Mouse (Mus musculus) limb, embryonic 13.5 days (tissue): ENCODE measurements at regions not wholly inside any gene's neighbourhood (a gene's known extent, or its start where the extent isn't known, plus 50 kb on each side); places are given as distances from the start of the nearest gene placed in this dataset.
"Not testable (repeated sequence)": the region's sequence is repeated elsewhere in the genome, so short reads cannot be mapped to it uniquely, and the experiment has no call there.

Experiments
- ATAC-seq: fragments of 200-750 bp; cut with Nextera tagmentation; 2 replicates; pipeline ENCODE4 v1.8.0; 2017; ENCODE audit warnings: low read depth, moderate number of reproducible peaks, moderate TSS enrichment; ENCODE audit not compliant: low FRiP score
- H3K27ac ChIP-seq: fragments of 300-500 bp; sonication (generic); 2 replicates; pipeline ENCODE4 v1.5.1; 2015; ENCODE audit warnings: inconsistent platforms, mild to moderate bottlenecking, moderate library complexity
- H3K27me3 ChIP-seq: fragments of 300-500 bp; sonication (generic); 2 replicates; pipeline ENCODE4 v1.6.1; 2015; ENCODE audit warnings: mild to moderate bottlenecking, inconsistent platforms
- H3K36me3 ChIP-seq: fragments of 300-500 bp; sonication (generic); 2 replicates; pipeline ENCODE4 v1.6.1; 2015; ENCODE audit warnings: inconsistent platforms, mild to moderate bottlenecking, moderate library complexity
- H3K4me1 ChIP-seq: fragments of 300-500 bp; sonication (generic); 2 replicates; pipeline ENCODE4 v1.6.1; 2015; ENCODE audit warnings: inconsistent platforms
- H3K4me2 ChIP-seq: fragments of 300-500 bp; sonication (generic); replicated peaks from 2 replicates; pipeline ENCODE4 v1.6.1; 2015; ENCODE audit warnings: inconsistent platforms, mild to moderate bottlenecking, moderate library complexity
- H3K4me3 ChIP-seq: fragments of 300-500 bp; sonication (generic); 2 replicates; pipeline ENCODE4 v1.5.1; 2015; ENCODE audit warnings: moderate library complexity, mild to moderate bottlenecking, inconsistent platforms
- H3K9ac ChIP-seq: fragments of 300-500 bp; sonication (generic); 2 replicates; pipeline ENCODE4 v1.6.1; 2015; ENCODE audit warnings: mild to moderate bottlenecking, inconsistent platforms
- H3K9me3 ChIP-seq: fragments of 300-500 bp; sonication (generic); 2 replicates; pipeline ENCODE4 v1.6.1; 2016; ENCODE audit warnings: inconsistent platforms
- WGBS: fragments of 180-500 bp; shearing (Covaris S2); methylation state at CpG from one replicate; pipeline ENCODE4 v1.1.7; 2015; 5-methylcytosine and 5-hydroxymethylcytosine counted together

- not testable (repeated sequence) for H3K4me1 ChIP-seq, H3K27ac ChIP-seq, H3K4me3 ChIP-seq, H3K36me3 ChIP-seq, H3K9ac ChIP-seq, ATAC-seq, H3K9me3 ChIP-seq, H3K27me3 ChIP-seq, H3K4me2 ChIP-seq
- 78% methylated on average over 5 of the region's 5 CpGs for WGBS
Observed at GRCm38 (mm10) chr1:112486046-112486445, 621.3 kb upstream of the Dsel start.

GRCm38 (mm10) chr1:112456047-112456446, 591.3 kb upstream of the Dsel start:
- no peaks in the 10 kb centered on the region for H3K27me3 ChIP-seq
- no peak overlapping the region for H3K4me3 ChIP-seq
- H3K4me2 ChIP-seq, result no peak overlapping the region
- no peak; the same call in 1 of the 2 replicates for ATAC-seq
- no peak overlapping the region for H3K27ac ChIP-seq
- no peaks in the 10 kb centered on the region for H3K4me1 ChIP-seq
- H3K36me3 ChIP-seq, result no peaks in the 10 kb centered on the region
- H3K9me3 ChIP-seq, result no peaks in the 10 kb centered on the region
- WGBS, result 40% methylated on average over 11 of the region's 11 CpGs
- no peak overlapping the region for H3K9ac ChIP-seq

DNA sequence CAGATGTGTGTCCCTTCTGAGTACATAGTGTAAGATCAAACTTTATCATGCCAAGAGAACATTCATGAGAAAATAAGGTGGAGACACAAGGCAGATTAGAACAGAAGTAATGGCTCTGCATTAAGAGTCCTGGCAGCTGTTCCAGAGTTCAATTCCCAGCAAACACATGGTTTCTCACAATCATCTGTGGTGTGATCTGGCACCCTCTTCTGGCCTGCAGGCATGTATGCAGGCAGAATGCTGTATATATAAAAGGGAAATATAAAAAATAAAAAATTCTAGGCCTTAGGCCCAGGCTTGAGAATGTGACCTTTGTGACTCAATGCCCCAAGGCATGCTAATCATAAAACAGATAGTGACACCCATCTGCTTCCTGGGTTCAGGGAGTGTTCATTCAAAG, 587.7 kb upstream of the Dsel start:
- H3K4me3 ChIP-seq, result no peak overlapping the region
- no peak for ATAC-seq
- H3K36me3 ChIP-seq, result no peaks in the 10 kb centered on the region
- H3K4me1 ChIP-seq, result no peaks in the 10 kb centered on the region
- H3K9me3 ChIP-seq, result no peaks in the 10 kb centered on the region
- H3K9ac ChIP-seq, result no peak overlapping the region
- H3K4me2 ChIP-seq, result no peak overlapping the region
- no peak overlapping the region for H3K27ac ChIP-seq
- H3K27me3 ChIP-seq, result no peaks in the 10 kb centered on the region

DNA sequence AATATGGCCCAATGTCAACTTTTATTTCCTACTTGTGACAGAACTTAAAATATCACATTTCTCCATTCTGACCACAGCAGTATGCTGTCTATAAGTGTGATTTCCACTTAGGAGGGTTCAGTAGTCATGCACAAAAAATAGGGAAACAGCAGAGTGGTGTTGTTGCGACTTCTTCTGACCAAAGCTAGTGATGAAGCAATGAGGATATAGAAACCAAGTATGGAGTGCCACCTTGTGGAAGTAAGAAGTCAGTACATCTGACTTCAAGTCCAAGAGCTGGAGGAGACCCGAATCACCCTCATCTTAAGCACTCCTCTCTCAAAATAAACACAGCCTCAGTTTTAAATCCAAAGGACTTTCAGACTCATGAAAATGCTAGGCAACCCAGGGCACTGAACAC, 586.9 kb upstream of the Dsel start:
- Histone ChIP-seq H3K36me3 (no peaks in the 10 kb centered on the region), H3K4me1 (no peaks in the 10 kb centered on the region), H3K9me3 (no peaks in the 10 kb centered on the region), H3K4me3 (no peak overlapping the region), H3K27me3 (no peaks in the 10 kb centered on the region), H3K27ac (no peak overlapping the region), H3K9ac (no peak overlapping the region), H3K4me2 (no peak overlapping the region)
- ATAC-seq, result peak; percentile 57; the same call in 1 of the 2 replicates
- 15% methylated on average over 2 of the region's 2 CpGs for WGBS

DNA sequence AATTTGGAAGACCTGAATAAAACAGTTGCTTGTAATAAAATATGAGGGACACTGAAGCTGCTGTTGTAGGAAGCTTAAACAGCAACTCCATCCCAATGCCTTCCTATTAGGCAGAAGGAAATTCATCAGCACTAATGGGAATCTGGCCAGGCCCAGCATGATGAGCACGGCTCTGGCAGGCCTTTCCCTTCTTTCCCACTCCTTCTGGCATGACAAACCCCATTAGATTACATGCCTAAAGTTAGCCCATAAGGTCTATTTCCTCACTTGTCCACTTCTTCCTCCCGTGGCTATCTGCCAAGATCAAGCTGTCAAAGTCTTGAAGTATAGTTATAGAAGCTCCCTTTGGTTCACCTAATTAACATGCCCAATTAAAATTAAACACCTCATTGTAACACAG, 574.4 kb upstream of the Dsel start:
- no peaks in the 10 kb centered on the region for H3K4me1 ChIP-seq
- H3K27me3 ChIP-seq, result no peaks in the 10 kb centered on the region
- no peak overlapping the region for H3K9ac ChIP-seq
- no peaks in the 10 kb centered on the region for H3K36me3 ChIP-seq
- no peak for ATAC-seq
- H3K9me3 ChIP-seq, result no peaks in the 10 kb centered on the region
- no peak overlapping the region for H3K27ac ChIP-seq
- WGBS, result 79% methylated on average over 2 of the region's 2 CpGs
- no peak overlapping the region for H3K4me3 ChIP-seq
- H3K4me2 ChIP-seq, result no peak overlapping the region

DNA sequence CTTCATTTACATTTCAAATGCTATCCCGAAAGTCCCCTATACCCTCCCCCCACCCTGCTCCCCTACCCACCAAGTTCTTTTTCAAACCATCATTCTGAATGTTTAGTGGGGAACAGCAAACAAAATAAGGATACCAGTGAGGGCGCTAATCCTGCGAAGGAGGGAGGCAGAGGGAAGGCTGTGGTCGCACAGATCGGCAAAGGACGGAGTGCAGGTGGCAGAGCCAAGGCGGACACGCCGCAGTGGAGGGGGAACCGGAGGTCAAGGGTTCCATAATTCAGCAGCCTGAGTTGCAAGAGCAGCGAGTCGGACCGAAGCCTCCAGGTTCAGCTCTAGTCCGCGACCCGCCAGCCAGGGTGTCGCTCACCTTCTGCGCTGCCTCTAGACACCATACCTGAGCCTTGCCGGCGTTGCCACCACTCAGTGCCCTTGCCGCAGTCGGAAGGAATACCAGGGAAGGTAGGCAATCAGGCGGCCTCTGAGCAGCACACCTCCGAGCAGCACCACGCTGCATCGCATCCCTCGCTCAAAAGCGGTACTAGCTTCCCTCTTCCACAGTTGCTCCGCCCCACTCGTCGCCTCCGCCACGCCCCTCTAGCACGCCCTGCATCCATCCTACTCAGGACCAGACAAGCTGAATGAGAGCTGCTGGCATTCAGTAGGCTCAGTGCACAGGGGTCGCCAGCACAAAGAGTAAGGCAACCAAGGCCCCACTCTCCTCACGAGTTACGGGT, 551.8 kb upstream of the Dsel start:
- Histone ChIP-seq H3K9me3 (no peaks in the 10 kb centered on the region), H3K4me2 (peak overlapping the region; percentile 79), H3K4me1 (0 out of 2 replicates have a peak, but pooled peaks cover 6% of the 10 kb centered on the region), H3K27me3 (peaks cover 18% of the 10 kb centered on the region), H3K36me3 (no peaks in the 10 kb centered on the region), H3K27ac (no peak overlapping the region), H3K9ac (peak overlapping the region; percentile 51), H3K4me3 (peak overlapping the region; percentile 45)
- WGBS, result 3% methylated on average over 37 of the region's 37 CpGs
- ATAC-seq, result peak; percentile 64

DNA sequence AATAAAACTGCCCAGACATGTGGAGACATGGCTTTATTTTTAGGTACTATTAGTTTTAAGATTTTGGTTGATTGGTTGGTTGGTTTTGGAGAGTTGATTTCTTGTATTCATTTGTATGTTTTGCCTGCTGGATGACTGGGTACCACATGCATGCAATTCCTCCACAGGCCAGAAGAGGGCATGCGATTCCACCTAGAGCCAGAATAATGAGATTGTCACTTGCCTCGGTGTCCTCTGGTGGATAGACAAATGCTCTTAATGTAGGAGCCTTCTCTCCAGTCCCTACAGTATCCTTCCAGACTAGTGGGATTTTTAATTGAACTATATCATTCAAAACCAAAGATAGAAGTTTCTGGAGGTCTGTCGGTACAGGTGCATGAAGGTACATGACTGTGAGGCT, 524.1 kb upstream of the Dsel start:
- no peaks in the 10 kb centered on the region for H3K27me3 ChIP-seq
- no peak overlapping the region for H3K4me2 ChIP-seq
- ATAC-seq, result no peak
- no peak overlapping the region for H3K9ac ChIP-seq
- WGBS, result 43% methylated on average over 3 of the region's 3 CpGs
- no peak overlapping the region for H3K4me3 ChIP-seq
- no peaks in the 10 kb centered on the region for H3K4me1 ChIP-seq
- no peaks in the 10 kb centered on the region for H3K9me3 ChIP-seq
- H3K27ac ChIP-seq, result no peak overlapping the region
- H3K36me3 ChIP-seq, result no peaks in the 10 kb centered on the region

DNA sequence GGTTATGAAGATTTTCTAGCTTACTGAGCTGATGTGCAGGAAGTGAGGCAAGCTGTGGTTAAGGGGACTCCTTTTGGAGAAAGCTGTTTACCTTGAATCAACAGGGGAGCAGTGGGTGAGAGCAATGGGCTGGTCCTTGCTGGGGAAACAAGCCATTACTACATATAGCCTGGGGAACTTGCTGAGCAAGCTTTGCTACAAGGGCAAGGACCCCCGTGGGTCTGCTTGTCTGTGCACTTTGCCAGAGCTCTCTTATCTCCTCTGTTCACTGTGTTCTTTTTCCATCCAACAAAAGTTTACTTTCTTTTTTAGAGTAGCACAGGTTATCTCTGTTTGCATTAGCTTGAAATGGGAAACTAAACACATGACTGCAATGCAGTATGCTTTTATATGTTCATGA, 519.3 kb upstream of the Dsel start:
- H3K36me3 ChIP-seq, result no peaks in the 10 kb centered on the region
- no peak overlapping the region for H3K4me3 ChIP-seq
- no peaks in the 10 kb centered on the region for H3K27me3 ChIP-seq
- H3K9me3 ChIP-seq, result no peaks in the 10 kb centered on the region
- no peak overlapping the region for H3K27ac ChIP-seq
- no peak overlapping the region for H3K4me2 ChIP-seq
- ATAC-seq, result no peak
- no peaks in the 10 kb centered on the region for H3K4me1 ChIP-seq
- WGBS, result 48% methylated on average over 1 of the region's 1 CpGs
- H3K9ac ChIP-seq, result no peak overlapping the region

GRCm38 (mm10) chr1:112379651-112380264, 515.0 kb upstream of the Dsel start:
- Histone ChIP-seq H3K4me1 (no peaks in the 10 kb centered on the region), H3K4me3 (no peak overlapping the region), H3K27me3 (no peaks in the 10 kb centered on the region), H3K9me3 (no peaks in the 10 kb centered on the region), H3K9ac (no peak overlapping the region), H3K4me2 (no peak overlapping the region), H3K36me3 (no peaks in the 10 kb centered on the region), H3K27ac (no peak overlapping the region)
- peak; percentile 71; the same call in 1 of the 2 replicates for ATAC-seq
- WGBS, result 18% methylated on average over 2 of the region's 2 CpGs

- no peak for ATAC-seq
- 3% methylated on average over 2 of the region's 2 CpGs for WGBS
- Histone ChIP-seq H3K9ac (no peak overlapping the region), H3K9me3 (no peaks in the 10 kb centered on the region), H3K36me3 (no peaks in the 10 kb centered on the region), H3K27ac (no peak overlapping the region), H3K4me3 (no peak overlapping the region), H3K4me2 (no peak overlapping the region), H3K4me1 (no peaks in the 10 kb centered on the region), H3K27me3 (no peaks in the 10 kb centered on the region)
Observed at GRCm38 (mm10) chr1:112378660-112379059, 513.9 kb upstream of the Dsel start.

DNA sequence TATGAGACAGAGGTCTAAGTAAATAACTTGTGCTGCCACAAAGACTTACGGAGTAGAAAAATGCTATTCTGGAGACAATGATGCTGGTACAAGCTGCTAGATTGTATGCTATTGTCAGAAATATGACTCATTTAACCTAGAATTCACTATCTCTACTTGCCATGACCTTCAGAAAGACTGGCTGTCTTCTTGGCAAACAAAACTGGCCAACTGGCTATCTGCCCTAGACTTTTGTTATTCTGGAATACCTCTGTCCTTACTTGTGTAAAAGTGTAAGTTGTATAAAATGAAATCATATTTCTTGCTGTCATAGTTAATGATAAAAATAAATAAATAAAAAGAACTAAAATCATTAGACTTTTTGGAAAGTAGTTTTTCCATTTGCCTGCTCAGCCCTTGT, 491.1 kb upstream of the Dsel start:
- Histone ChIP-seq H3K4me2 (no peak overlapping the region), H3K9ac (no peak overlapping the region), H3K4me3 (no peak overlapping the region), H3K36me3 (no peaks in the 10 kb centered on the region), H3K27me3 (no peaks in the 10 kb centered on the region), H3K4me1 (no peaks in the 10 kb centered on the region), H3K9me3 (no peaks in the 10 kb centered on the region), H3K27ac (no peak overlapping the region)
- no peak for ATAC-seq
- WGBS, result 100% methylated on average over 1 of the region's 1 CpGs
